Mouse (Mus musculus) c-Kit-positive CD71-negative TER-119-negative erythroid progenitor cells, embryonic 14.5 days (primary cell): ENCODE results near the gene Itpr2.

Experiments
- DNase-seq: peaks from one replicate; pipeline ENCODE4 v3.0.0-alpha.2; 2013; ENCODE audit warnings: low read depth

The Itpr2 gene

GRCm38 (mm10) chr6:146156536-146156935 lies 345.5 kb downstream of the Itpr2 start:
- DNase-seq, result no peak

- no peak for DNase-seq
Measured at GRCm38 (mm10) chr6:146155156-146155734, 346.8 kb downstream of the Itpr2 start.

- DNase-seq, result no peak
Measured at GRCm38 (mm10) chr6:146152843-146153242, 349.2 kb downstream of the Itpr2 start.

- no peak for DNase-seq
Measured at GRCm38 (mm10) chr6:146140966-146141585, 360.9 kb downstream of the Itpr2 start.

GRCm38 (mm10) chr6:146140171-146140570 lies 361.9 kb downstream of the Itpr2 start:
- DNase-seq, result no peak

- no peak for DNase-seq
Measured at GRCm38 (mm10) chr6:146136646-146137045, 365.4 kb downstream of the Itpr2 start.

GRCm38 (mm10) chr6:146136244-146136643 lies 365.8 kb downstream of the Itpr2 start:
- DNase-seq, result no peak

GRCm38 (mm10) chr6:146135291-146135690 lies 366.7 kb downstream of the Itpr2 start:
- no peak for DNase-seq

- DNase-seq, result no peak
Measured at GRCm38 (mm10) chr6:146133921-146134320, 368.1 kb downstream of the Itpr2 start.

- no peak for DNase-seq
Measured at GRCm38 (mm10) chr6:146129066-146129465, 373.0 kb downstream of the Itpr2 start.

GRCm38 (mm10) chr6:146126823-146127681 lies 375.0 kb downstream of the Itpr2 start:
- no peak for DNase-seq

GRCm38 (mm10) chr6:146125621-146126020 lies 376.4 kb downstream of the Itpr2 start:
- no peak for DNase-seq

GRCm38 (mm10) chr6:146124479-146124878 lies 377.5 kb downstream of the Itpr2 start:
- no peak for DNase-seq

GRCm38 (mm10) chr6:146123656-146124055 lies 378.4 kb downstream of the Itpr2 start:
- no peak for DNase-seq

- DNase-seq, result peak; percentile 33
Measured at GRCm38 (mm10) chr6:146120172-146120571, 381.9 kb downstream of the Itpr2 start.

GRCm38 (mm10) chr6:146114731-146115302 lies 387.2 kb downstream of the Itpr2 start:
- no peak for DNase-seq

GRCm38 (mm10) chr6:146114071-146114470 lies 388.0 kb downstream of the Itpr2 start:
- DNase-seq, result no peak

- DNase-seq, result no peak
Measured at GRCm38 (mm10) chr6:146113085-146113484, 388.9 kb downstream of the Itpr2 start.

GRCm38 (mm10) chr6:146112211-146112610 lies 389.8 kb downstream of the Itpr2 start:
- DNase-seq, result no peak

- DNase-seq, result no peak
Measured at GRCm38 (mm10) chr6:146111781-146112180, 390.2 kb downstream of the Itpr2 start.

- no peak for DNase-seq
Measured at GRCm38 (mm10) chr6:146110832-146111741, 390.9 kb downstream of the Itpr2 start.

- no peak for DNase-seq
Measured at GRCm38 (mm10) chr6:146110425-146110824, 391.6 kb downstream of the Itpr2 start.
